Mouse (Mus musculus) bone marrow macrophage, adult 2 months (primary cell): ENCODE measurements around the gene Hnrnph3.

Source experiments
- CTCF ChIP-seq: IDR thresholded peaks from 2 replicates; pipeline ENCODE4 v1.5.1; 2012; ENCODE audit warnings: low read depth, mild to moderate bottlenecking, low read length, moderate library complexity
- POLR2A ChIP-seq: IDR thresholded peaks from 2 replicates; pipeline ENCODE4 v1.6.1; 2012; ENCODE audit warnings: mild to moderate bottlenecking, low read depth, low read length, borderline replicate concordance

DNA sequence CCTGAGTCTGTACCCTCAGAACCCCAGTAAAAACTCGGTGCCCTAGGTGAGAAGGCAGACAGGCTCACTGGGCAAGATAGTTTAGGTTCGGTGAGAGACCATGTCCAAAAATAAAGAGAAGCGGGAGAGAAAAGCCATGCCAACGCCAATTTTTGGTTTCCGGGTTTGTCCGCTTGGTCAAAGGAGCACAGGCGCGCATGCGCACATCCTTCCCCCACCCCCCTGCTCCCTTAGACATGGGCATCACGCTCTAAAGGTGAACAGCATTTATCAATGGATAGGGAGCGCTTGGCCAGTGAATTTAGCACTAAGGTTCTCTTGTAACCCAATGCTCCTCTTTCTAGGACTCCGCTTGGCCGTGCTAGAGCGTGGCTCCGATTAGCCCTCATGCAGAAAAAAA, 33.4 kb downstream of the Hnrnph3 start:
- no peak for TF ChIP-seq CTCF
- TF ChIP-seq POLR2A: no peak
